Mouse (Mus musculus): ENCODE data around the gene Zfp362. TPM values are rescaled to one million over a fixed set of nuclear protein-coding genes. Genes with fewer than 3 reads are reported as not detected.

Zfp362 gene
- polyA plus RNA-seq, 1 experiment from 2014 or later, result 12.9 TPM

DNA sequence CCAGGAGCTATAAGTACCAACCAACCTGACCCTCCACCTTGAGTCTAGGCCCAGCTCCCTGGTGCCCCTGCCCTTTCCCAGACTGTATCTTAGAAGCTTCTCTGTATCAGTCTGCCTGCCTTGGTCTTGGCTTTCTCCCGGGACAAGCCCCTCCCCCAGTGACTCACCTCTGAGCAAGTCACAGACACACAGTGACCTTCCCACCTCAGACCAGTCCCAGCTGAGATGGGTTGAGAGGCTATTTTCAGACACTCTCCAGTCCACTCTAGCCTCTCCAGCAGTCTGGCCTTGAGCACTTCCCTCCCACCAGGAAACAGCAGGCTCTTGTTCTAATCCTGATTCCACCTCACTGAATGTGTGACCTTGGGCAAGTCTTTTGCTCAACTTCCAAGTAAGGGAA lies 12.1 kb downstream of the Zfp362 start:
- WGBS, result 19% methylated on average over 1 of the region's 1 CpGs

DNA sequence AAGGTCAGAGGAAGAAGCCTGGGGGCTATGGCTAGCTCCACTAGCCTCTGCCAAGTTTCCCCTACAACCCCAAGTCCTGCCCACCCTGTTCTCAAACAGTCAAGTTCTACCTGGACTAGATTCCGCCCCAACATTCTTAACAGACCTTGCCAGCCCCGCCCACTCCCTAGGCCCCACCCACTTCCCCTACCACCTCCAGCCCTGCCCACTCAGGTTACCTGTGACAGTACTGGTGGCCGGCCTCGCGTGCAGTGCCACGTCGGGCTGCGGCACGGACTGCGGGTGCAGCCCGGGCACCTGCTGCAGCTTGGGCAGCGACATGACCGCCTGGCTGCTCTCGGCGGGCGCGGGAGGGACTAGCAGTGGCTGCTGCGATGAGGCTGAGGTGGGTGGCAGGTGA lies 16.2 kb downstream of the Zfp362 start:
- Histone ChIP-seq H3K27ac (ENCODE audit: low read depth, low read length) (no peak overlapping the region), H3K4me2 (replicated peaks; ENCODE audit: low read depth) (peak overlapping the region; percentile 69)
- 30% methylated on average over 18 of the region's 18 CpGs for WGBS

More for the DNA sequence above, 12.1 kb downstream of the Zfp362 start:
- Histone ChIP-seq H3K9ac (ENCODE audit: low read depth, low read length) (no peak overlapping the region), H3K27ac (ENCODE audit: low read depth, low read length) (no peak overlapping the region), H3K4me3 (ENCODE audit: low read depth, low read length) (no peak overlapping the region), H3K36me3 (ENCODE audit: control insufficient read depth, insufficient read depth) (peaks cover 7% of the 10 kb centered on the region; the same call in 1 of the 2 replicates), H3K9me3 (ENCODE audit: control insufficient read depth) (no peaks in the 10 kb centered on the region), H3K27me3 (replicated peaks; ENCODE audit: control insufficient read depth, insufficient read depth, low read length) (no peaks in the 10 kb centered on the region), H3K4me2 (replicated peaks; ENCODE audit: low read depth) (no peak overlapping the region), H3K4me1 (replicated peaks; ENCODE audit: control insufficient read depth, insufficient read depth, low read length) (0 out of 2 replicates have a peak, but pooled peaks cover 2% of the 10 kb centered on the region)
- ATAC-seq, result no peak
- no peak for TF ChIP-seq CTCF (IDR thresholded peaks at IDR 0.05; ENCODE audit: low read depth)

DNA sequence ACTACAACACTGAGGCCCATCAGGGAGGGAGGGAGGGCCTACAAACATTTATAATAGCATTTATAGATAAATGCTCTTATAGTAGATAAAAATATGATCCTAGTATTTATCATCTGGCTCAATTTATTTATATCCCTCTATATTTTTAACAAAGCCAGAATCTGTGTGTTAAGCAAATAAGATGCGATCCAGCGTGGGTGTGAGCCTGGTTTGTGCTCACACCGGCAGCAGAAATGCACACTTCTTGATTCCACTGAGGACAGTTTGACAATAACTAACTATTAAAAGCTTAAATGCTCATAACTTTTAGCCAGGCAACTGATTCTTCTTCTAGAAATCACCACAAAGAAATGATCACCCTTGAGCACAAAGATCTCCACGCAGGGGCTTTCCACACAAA lies 17.7 kb downstream of the Zfp362 start:
- WGBS, result 93% methylated on average over 4 of the region's 4 CpGs

More for the DNA sequence above, 16.2 kb downstream of the Zfp362 start:
- Histone ChIP-seq H3K9ac (ENCODE audit: low read depth, low read length) (peak overlapping the region; percentile 31; the same call in 1 of the 2 replicates), H3K4me1 (replicated peaks; ENCODE audit: control insufficient read depth, insufficient read depth, low read length) (no peaks in the 10 kb centered on the region), H3K9me3 (ENCODE audit: control insufficient read depth) (no peaks in the 10 kb centered on the region), H3K36me3 (ENCODE audit: control insufficient read depth, insufficient read depth) (peaks cover 39% of the 10 kb centered on the region), H3K27me3 (replicated peaks; ENCODE audit: control insufficient read depth, insufficient read depth, low read length) (no peaks in the 10 kb centered on the region), H3K4me3 (ENCODE audit: low read depth, low read length) (peak overlapping the region; percentile 24)
- ATAC-seq, result peak; percentile 82
- no peak for TF ChIP-seq CTCF (IDR thresholded peaks at IDR 0.05; ENCODE audit: low read depth)

DNA sequence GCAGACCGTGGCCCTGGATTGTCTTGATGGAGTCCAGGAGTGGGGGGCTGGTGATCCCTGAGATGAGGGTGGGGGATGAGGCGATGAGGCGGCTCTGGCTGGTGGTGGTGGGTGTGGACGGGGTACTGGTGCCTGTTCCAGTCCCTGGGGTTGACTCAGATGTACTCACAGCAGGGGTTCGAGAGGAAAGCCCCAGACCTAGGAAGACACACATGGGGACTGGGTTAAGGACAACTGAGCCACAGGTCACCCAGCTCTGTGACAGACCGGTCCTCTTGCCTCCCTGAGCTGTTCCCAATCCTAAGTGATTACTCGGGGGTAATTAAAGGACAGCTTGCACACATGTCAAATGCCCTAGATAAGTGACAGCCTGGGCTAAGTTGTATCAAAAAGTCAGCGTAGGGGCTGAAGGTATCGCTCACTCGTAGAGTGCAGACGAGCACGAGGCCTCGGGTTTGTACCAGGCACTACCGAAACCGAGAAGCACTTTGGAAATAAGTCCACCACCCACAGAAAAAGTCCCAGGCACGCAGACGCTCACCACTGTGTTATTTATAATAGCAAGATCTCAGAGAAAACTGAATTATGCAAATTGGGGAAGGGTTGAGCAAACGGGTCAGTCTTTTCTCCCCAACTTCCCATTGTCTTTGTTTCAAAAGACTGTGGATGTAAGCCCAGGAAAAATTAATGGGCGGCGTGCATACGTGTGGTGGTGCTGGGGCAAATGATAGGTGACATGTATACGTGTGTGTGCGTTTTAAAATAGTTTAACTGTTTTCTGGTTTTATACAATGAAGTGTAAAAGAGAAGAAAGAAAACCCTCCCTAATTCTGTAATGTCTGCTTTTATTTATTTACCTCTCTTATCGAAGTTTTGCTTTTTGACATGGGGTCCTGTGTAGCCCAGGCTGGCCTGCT lies 18.6 kb downstream of the Zfp362 start:
- TF ChIP-seq CTCF (IDR thresholded peaks at IDR 0.05; ENCODE audit: low read depth), result no peak
- Histone ChIP-seq H3K9ac (ENCODE audit: low read depth, low read length) (no peak overlapping the region), H3K36me3 (ENCODE audit: control insufficient read depth, insufficient read depth) (peaks cover 37% of the 10 kb centered on the region), H3K4me3 (ENCODE audit: low read depth, low read length) (no peak overlapping the region), H3K9me3 (ENCODE audit: control insufficient read depth) (no peaks in the 10 kb centered on the region), H3K4me2 (replicated peaks; ENCODE audit: low read depth) (no peak overlapping the region), H3K27me3 (replicated peaks; ENCODE audit: control insufficient read depth, insufficient read depth, low read length) (no peaks in the 10 kb centered on the region), H3K4me1 (replicated peaks; ENCODE audit: control insufficient read depth, insufficient read depth, low read length) (no peaks in the 10 kb centered on the region), H3K27ac (ENCODE audit: low read depth, low read length) (no peak overlapping the region)
- ATAC-seq, result no peak
- WGBS, result 90% methylated on average over 24 of the region's 24 CpGs

More for the DNA sequence above, 17.7 kb downstream of the Zfp362 start:
- H3K27me3 ChIP-seq (replicated peaks; ENCODE audit: control insufficient read depth, insufficient read depth, low read length), result no peaks in the 10 kb centered on the region
- TF ChIP-seq CTCF (IDR thresholded peaks at IDR 0.05; ENCODE audit: low read depth), result no peak
- no peak overlapping the region for H3K9ac ChIP-seq (ENCODE audit: low read depth, low read length)
- H3K9me3 ChIP-seq (ENCODE audit: control insufficient read depth), result no peaks in the 10 kb centered on the region
- H3K4me1 ChIP-seq (replicated peaks; ENCODE audit: control insufficient read depth, insufficient read depth, low read length), result no peaks in the 10 kb centered on the region
- no peak for ATAC-seq
- H3K4me2 ChIP-seq (replicated peaks; ENCODE audit: low read depth), result no peak overlapping the region
- no peak overlapping the region for H3K27ac ChIP-seq (ENCODE audit: low read depth, low read length)
- H3K36me3 ChIP-seq (ENCODE audit: control insufficient read depth, insufficient read depth), result peaks cover 36% of the 10 kb centered on the region
- no peak overlapping the region for H3K4me3 ChIP-seq (ENCODE audit: low read depth, low read length)

DNA sequence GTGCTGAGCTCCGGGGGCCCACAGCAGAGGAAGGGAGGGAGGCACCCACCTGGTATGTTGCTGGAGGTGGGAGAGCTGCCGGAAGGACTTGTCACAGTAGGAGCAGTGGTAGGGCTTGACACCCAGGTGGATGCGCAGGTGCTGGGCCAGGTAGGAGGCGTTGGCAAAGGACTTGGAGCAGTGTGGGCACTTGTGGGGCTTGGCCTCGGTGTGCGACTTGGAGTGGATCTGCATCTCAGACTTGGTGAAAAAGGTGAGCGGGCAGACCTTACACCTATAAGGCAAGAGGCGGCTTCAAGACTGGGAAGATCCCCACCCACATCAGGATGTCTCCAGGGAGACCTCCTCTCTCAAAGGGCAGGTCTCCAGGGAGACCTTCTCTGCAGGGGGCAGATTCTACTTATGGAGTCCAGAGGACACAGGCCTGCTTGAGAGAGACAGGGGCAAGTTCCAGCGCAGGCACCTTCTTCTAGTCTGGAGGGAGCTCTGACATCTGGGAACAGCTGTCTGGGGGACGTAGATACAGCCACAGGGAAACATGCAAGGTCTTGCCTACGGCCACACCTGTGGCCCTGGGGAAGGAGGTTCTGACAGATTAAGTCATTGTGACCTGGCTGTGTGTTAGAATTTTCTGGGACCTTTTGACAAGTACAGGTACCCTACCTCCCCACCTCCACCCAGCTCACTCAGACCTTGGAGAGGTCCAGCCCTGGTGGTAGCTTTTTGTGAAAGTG lies 19.8 kb downstream of the Zfp362 start:
- no peaks in the 10 kb centered on the region for H3K4me1 ChIP-seq (replicated peaks; ENCODE audit: control insufficient read depth, insufficient read depth, low read length)

More for the DNA sequence above, 19.8 kb downstream of the Zfp362 start:
- Histone ChIP-seq H3K9me3 (ENCODE audit: control insufficient read depth) (no peaks in the 10 kb centered on the region), H3K4me2 (replicated peaks; ENCODE audit: low read depth) (no peak overlapping the region), H3K27ac (ENCODE audit: low read depth, low read length) (no peak overlapping the region), H3K9ac (ENCODE audit: low read depth, low read length) (no peak overlapping the region), H3K36me3 (ENCODE audit: control insufficient read depth, insufficient read depth) (peaks cover 38% of the 10 kb centered on the region), H3K4me3 (ENCODE audit: low read depth, low read length) (no peak overlapping the region), H3K27me3 (replicated peaks; ENCODE audit: control insufficient read depth, insufficient read depth, low read length) (no peaks in the 10 kb centered on the region)
- no peak for TF ChIP-seq CTCF (IDR thresholded peaks at IDR 0.05; ENCODE audit: low read depth)
- ATAC-seq, result no peak
- WGBS, result 98% methylated on average over 11 of the region's 11 CpGs

Data from intestine, postnatal 0 days (tissue).